Mouse (Mus musculus): ENCODE results near the gene Chkb.

Chkb gene

DNA sequence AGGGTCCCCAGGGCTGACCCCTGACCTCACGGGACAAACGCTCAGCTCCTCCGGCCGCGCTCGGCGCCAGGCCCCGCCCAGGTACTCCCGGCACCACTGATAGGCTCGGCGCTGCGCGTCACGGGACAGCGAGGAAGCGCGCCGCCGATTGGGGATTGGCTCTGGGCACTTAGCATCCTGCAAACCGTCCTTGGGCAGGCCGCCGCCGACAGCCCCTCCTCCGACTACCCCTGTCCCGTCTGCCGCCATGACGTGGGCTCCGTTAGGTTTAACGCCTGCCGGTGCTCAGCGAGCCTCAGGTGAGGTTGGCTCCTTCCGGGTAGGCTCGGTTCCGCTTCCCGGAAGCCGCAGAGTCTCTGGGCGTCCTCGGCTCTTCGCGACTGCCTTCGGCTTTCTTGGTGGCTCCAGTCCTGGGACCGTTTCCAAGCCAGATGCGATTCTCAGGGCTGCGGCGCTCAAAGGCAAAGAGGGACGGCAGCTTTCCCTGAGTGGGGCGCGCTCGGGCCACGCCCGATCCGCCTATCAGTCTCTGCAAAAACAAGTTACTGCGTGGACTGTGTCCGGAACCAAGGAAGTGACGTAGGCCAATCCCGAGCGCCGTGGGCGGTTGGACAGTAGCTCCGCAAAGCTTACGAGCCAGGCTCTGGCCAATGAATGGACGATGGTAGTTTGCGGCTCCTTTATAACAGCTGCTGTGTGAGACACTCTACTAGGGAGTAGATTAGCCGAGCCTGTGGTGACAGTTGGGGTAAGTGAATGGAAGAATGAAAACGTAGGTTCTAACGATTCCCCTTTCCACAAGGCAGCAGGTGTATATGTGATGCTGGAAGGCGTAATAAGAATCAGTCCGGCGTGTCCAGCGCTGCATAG lies at the start of gene Chkb, which contains the start of the genes C730034F03Rik and Gm44502:
Gene Chkb (minus strand): TSS at position 557 of the 870 bp plus-strand sequence.
Gene C730034F03Rik (plus strand): TSS at position 238 of the 870 bp plus-strand sequence.
Gene Gm44502 (minus strand): TSS at position 345 of the 870 bp plus-strand sequence.
- peak; percentile 91 to 93 for DNase-seq (ENCODE audit: low spot score in 2 of 2)

GRCm38 (mm10) chr15:89478622-89479021 lies 48.9 kb upstream of the Chkb start:
- DNase-seq (ENCODE audit: low spot score in 2 of 2): no peak

DNA sequence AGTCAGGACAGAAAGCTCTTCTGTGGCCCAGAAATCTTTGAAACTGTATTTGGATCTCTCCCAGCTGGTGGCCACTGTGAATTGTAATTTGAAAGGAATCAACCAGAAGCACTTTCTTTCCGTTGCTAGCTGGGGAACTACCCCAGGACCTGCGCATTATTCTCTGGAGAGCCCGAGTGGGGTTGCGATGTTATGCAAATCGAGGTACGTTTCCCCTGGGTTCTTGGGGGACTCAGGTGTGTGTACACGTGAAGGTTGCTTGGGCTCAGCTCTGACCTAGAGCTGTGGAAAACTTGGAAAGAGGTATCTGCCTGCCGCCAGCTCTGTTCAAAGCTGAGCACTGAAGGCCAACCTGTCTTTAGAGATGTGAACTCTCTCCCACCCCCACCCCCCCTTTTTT lies 48.1 kb upstream of the Chkb start:
- DNase-seq (ENCODE audit: low spot score in 2 of 2): no peak

DNA sequence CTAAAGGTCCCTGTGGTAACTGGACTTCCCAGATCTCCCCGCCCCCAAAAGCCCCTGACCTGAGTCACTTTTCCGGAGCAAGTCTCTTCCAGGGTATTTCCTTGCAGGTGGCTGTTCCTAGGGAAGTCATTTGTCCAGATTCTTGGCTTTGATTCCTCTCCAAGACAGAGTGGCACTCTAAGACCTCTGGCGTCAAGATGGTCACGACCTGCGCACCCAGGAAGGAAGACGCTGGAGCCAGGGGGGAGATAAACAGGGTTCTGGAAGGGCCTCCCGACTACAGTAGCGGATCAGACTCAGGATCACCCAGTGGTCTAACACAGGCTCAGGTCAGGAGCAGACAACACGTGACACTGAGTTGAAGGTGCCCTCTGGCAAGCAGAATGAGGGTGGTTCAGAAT lies 47.4 kb upstream of the Chkb start, which contains the start of gene Arsa:
Gene Arsa (minus strand): TSS at position 335 of the 401 bp plus-strand sequence.
- no peak for DNase-seq (ENCODE audit: low spot score in 2 of 2)

DNA sequence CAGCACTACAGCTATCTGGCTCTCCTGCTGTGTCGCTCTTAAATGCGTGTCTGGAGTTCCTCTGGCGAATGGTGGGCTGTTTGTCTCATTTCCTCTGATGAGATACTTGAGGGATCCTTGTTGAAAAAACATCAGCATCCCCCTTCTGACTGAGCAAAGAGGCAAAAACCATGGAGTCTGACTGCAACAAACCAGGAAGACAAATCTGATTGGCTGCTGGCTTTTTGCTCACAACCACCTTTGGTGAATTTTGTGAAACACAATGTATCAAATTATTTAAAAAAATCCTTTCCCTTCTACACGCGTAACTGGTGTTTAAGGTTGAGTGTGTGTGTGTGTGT lies 46.7 kb upstream of the Chkb start:
- DNase-seq (ENCODE audit: low spot score in 2 of 2): no peak

GRCm38 (mm10) chr15:89475611-89476474 lies 46.1 kb upstream of the Chkb start:
- peak; percentile 94 for DNase-seq (ENCODE audit: low spot score in 2 of 2)

DNA sequence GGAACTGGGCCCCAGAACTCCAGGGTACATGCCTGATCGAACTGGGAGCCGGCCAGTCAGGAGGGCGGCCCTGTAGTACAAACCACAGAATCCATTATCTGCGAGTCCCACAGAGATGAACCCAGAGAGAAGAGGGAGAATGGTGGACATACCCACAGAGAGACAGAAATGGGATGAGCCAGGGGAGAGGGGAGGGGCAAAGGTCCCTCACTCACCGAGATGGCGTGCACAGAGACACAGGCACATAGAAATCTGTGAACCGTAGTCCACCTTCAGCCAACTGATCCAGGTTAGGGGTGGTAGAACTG lies 45.5 kb upstream of the Chkb start:
- no peak for DNase-seq (ENCODE audit: low spot score in 2 of 2)

- DNase-seq (ENCODE audit: low spot score in 2 of 2): no peak
These were observed 45.0 kb upstream of the Chkb start for GRCm38 (mm10) chr15:89474596-89475292.

- DNase-seq (ENCODE audit: low spot score in 2 of 2): no peak
These were observed 44.2 kb upstream of the Chkb start for GRCm38 (mm10) chr15:89473921-89474320.

GRCm38 (mm10) chr15:89473370-89473769 lies 43.7 kb upstream of the Chkb start:
- DNase-seq (ENCODE audit: low spot score in 2 of 2): no peak

DNA sequence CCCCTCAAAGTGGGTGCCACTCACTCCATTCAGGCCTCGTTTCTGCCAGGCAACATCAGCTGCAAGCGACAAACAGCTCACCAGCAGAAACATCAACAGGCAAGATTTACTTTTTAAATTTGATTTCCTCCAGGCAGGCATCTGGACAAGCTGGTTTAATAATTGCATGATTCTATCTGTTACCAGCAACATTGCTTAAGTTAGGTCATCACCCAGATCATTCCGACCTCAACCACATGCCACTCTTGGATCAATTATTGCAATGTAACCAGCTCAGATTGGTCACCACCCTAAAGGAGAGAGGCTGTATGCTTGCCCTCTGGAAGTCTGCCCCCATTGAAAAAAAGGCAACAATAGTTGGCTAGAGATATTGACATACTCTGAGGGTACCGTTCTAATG lies 41.8 kb upstream of the Chkb start:
- no peak for DNase-seq (ENCODE audit: low spot score in 2 of 2)

DNA sequence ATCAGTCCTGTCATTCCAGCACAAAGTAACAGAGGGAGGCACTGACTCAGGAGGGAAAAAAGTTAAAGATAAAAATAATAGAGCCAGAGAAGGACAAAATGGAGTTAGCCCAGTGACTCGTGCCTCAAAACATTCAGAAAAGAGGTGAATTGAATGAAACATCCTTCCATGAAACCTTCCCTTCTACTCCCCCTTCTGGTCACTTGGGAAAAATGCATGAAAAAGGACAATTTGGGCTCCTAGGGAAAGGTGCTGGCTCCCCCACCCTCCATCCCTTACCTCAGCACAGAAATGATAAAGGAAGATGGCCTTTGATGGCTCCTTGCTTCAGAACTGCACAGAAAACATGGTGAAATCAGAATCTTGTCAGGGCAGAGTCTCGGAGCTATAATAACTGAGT lies 38.9 kb upstream of the Chkb start:
- no peak for DNase-seq (ENCODE audit: low spot score in 2 of 2)

GRCm38 (mm10) chr15:89465052-89465451 lies 35.3 kb upstream of the Chkb start:
- no peak for DNase-seq (ENCODE audit: low spot score in 2 of 2)

DNA sequence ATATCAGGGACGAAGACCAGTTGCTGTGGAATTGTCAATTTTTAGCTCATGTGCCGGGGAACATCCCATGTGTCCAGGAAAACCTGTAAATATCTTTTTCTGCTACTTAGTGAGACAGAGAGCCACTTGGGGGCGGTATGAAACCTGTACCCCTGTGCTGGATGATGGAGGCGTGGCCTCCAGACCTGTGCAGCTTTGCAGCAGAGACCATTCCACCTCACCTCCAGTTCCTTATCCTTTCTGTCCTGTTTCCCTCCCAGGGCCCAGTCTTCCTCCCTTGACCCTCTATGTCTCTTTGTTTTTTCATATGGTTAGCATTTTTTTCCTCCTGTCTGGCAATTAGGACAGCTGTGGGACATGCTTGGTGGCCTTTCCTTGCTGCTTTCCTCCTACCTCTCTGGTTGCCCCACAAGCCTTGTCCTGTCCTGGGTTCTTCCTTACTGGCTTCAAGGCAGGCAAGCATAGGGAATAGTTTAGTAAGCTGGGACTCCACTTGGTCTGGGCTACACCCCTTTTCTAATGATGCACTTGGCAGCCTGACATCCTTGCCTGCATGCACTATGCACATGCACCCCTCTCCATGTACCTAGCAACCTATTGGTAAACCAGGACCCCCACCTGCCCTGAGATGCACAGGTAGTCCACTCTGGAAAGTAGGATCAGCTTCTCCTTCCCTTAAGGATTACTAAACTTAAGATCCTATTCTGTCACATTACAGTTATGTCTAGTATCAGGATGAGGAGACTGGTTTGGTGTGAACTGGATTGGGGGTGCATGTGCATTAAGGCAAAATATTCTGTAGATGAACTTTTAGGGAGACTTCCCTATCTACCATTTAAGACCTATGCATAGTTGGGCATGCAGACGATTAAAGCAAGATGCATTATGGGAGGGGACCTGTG lies 33.9 kb upstream of the Chkb start:
- DNase-seq (ENCODE audit: low spot score in 2 of 2): no peak

GRCm38 (mm10) chr15:89462176-89462575 lies 32.5 kb upstream of the Chkb start:
- no peak for DNase-seq (ENCODE audit: low spot score in 2 of 2)

- DNase-seq (ENCODE audit: low spot score in 2 of 2): no peak
These were observed 31.6 kb upstream of the Chkb start for GRCm38 (mm10) chr15:89461321-89461720.

DNA sequence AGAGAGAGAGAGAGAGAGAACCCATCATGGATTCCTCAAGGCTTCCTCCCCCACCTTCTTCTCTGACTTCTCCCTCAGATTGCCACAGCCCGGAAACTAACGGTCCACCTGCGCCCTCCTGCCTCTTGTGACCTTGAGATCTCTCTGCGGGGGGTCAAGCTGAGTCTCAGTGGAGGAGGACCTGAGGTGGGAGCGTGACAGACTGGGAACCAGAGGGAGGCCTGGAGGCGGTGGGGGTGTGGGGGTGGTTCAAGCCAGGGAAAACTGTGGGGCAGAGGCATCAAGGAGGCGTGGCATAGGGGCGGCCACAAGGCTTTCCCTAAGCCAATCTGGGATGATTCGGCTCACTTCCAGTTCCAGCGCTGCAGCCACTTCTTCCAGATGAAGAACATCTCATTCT lies 30.6 kb upstream of the Chkb start:
- no peak for DNase-seq (ENCODE audit: low spot score in 2 of 2)

GRCm38 (mm10) chr15:89459821-89460220 lies 30.1 kb upstream of the Chkb start:
- no peak for DNase-seq (ENCODE audit: low spot score in 2 of 2)

DNA sequence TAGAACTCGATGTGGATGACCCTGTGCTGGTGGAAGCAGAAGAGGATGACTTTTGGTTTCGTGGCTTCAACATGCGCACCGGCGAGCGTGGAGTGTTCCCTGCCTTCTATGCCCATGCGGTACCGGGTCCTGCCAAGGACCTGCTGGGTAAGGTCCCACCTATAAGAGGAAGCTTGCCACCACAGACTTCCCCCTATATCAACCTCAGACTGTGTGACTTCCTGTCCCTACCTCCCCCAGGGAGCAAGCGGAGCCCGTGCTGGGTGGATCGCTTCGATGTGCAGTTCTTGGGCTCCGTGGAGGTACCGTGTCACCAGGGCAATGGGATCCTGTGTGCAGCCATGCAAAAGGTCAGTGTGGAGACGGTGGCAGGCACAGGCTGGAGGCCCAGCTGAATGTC lies 29.2 kb upstream of the Chkb start:
- DNase-seq (ENCODE audit: low spot score in 2 of 2): peak in 1 of 2 experiments; percentile 29

DNA sequence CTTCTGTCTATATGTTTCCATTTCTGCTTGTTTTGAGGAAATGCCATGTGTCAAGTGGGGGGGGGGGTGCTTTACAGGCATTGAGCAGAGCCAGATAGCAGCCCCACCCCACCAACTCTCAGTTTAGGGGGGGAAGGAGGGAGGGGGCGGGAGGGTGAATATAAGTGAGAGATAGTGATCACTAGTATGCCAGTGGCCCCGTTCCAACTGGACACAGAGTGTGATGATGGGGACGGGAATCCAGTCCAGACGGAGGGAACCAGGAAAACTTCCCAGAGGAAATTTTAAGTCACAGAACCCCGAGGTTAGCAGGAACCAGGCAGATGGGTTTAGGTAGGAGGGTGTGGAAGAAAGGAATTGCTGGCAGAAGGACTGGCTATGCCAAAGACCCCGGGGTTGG lies 25.9 kb upstream of the Chkb start:
- no peak for DNase-seq (ENCODE audit: low spot score in 2 of 2)

DNA sequence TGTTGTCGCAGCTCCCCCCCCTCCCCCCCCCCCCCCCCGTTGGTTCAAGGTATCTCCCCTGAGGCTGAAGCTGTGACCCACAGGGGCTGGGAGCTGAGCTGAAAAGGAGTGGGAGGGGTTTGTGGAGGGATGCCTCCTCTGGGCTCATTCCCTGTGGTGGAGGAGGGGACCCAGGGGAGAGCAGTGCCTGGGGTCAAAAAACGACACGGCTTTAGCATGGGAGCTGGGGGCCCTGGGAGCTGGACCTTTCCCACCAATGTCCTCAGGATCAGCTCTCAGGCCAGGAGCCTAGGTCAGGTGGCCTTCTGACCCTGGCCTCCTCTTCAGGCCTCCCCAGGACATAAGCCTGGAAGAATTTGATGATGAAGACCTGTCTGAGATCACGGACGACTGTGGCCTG lies 25.1 kb upstream of the Chkb start:
- no peak for DNase-seq (ENCODE audit: low spot score in 2 of 2)

Measured in spleen, postnatal 36 days (tissue).